Mouse (Mus musculus) liver, embryonic 14.5 days (tissue): Measurements from ENCODE around the gene Med27.

Source experiments
- CTCF ChIP-seq: IDR thresholded peaks from 2 replicates; pipeline ENCODE4 v1.5.1; 2016; ENCODE audit warnings: antibody characterized with exemption, low read depth, control low read depth
- EP300 ChIP-seq: IDR thresholded peaks from 2 replicates; pipeline ENCODE4 v1.6.1; 2016; ENCODE audit warnings: antibody characterized with exemption, low read depth

DNA sequence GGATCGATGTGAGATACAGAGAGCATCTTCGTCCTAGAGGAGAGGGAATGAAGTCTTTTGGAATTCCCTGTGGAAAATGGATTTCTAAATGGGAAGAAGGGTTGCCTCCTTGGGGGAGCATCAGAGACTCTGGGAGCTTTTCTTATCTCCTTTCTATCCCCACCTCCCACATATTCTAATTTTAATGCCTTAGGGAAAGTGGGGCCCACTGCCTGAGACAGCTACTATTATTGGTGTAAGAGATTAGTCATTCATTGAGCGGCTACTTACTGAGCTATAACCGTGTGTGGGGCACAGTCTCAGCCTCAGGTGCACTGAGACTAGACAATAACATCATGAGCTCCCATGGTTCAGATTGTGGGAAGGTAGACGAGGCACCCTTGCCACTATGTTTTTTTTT lies 34.6 kb upstream of the Med27 start:
- TF ChIP-seq CTCF: no peak
- TF ChIP-seq EP300: no peak
